ENCODE assay signal across 25 mouse cellular contexts in genomic region chr12:82248501-82248900, GRCm38 (mm10).
DNase-seq lines count a peak whose midpoint lies in the region; ATAC-seq and TF ChIP-seq lines count a peak whose summit lies in the region.
"Had no signal": no experiment of that assay in that cellular context is flagged by ENCODE, and none has a peak within 500 bp of the region (broad histone marks: within the 10 kb centered on the region; RNA-seq: fewer than 3 reads in every experiment).

No protein-coding gene starts in this region.

- DNase-seq in thymus, postnatal 4 days = peak; percentile 19
- DNase-seq in thymus, postnatal 36 days = no peak
- no peak for DNase-seq in G1E (ENCODE audit: low spot score)
- DNase-seq in c-Kit-positive CD71-positive TER-119-positive erythroid progenitor cells, embryonic 14.5 days (ENCODE audit: low spot score) = no peak
- no peak for DNase-seq in layer of hippocampus, adult 9-11 months
- no peak for DNase-seq in spleen, adult 18-20 months
- DNase-seq: adrenal gland, adult 8-10 months; adrenal gland, postnatal 14 days; adrenal gland, postnatal 36 days; B cell, adult 2 months; cerebellum, adult 11-12 months; cerebellum, adult 2 months; cerebellum, adult 9-10 months; cerebellum, postnatal 10 days; cerebellum, postnatal 25 days; forebrain, postnatal 0 days had no signal

- TF ChIP-seq POLR2A in bone marrow, adult 2 months (IDR thresholded peaks at IDR 0.05; ENCODE audit: borderline replicate concordance, control insufficient read depth, low read depth, low read length) = no peak

- WGBS in bone marrow, adult 2 months = 50% methylated on average over 3 of the region's 3 CpGs

- peaks cover 7% of the 10 kb centered on the region for H3K9me3 ChIP-seq in G1E (replicated peaks)
- H3K9me3 ChIP-seq: embryonic facial prominence, embryonic 10.5 days; embryonic facial prominence, embryonic 12.5 days; forebrain, embryonic 13.5 days; forebrain, embryonic 15.5 days had no signal

- no peak for ATAC-seq in G1E (ENCODE audit: extremely low read depth, insufficient number of reproducible peaks, low FRiP score, poor library complexity, severe bottlenecking)
- ATAC-seq: activated CD4-positive, CD25-positive, alpha-beta regulatory T cell, adult 4 months; CD4-positive, CD25-positive, alpha-beta regulatory T cell, adult 4 months; forebrain, embryonic 13.5 days; forebrain, embryonic 15.5 days; forebrain, postnatal 0 days; Patski had no signal

- H3K27ac ChIP-seq in bone marrow, adult 2 months (ENCODE audit: control insufficient read depth, insufficient read depth, low read depth, low read length, poor library complexity) = peak overlapping the region; percentile 50; the same call in 1 of the 2 replicates
- H3K27ac ChIP-seq: embryonic facial prominence, embryonic 10.5 days; embryonic facial prominence, embryonic 12.5 days; forebrain, embryonic 13.5 days; forebrain, embryonic 15.5 days had no signal

- H3K4me1 ChIP-seq in G1E (ENCODE audit: insufficient read depth, low read depth, low read length) = peaks cover 93% of the 10 kb centered on the region
- H3K4me1 ChIP-seq in bone marrow, adult 2 months (ENCODE audit: control insufficient read depth, insufficient read depth, low read length) = peaks cover 7% of the 10 kb centered on the region; the same call in 1 of the 2 replicates
- H3K4me1 ChIP-seq: embryonic facial prominence, embryonic 10.5 days; embryonic facial prominence, embryonic 12.5 days had no signal

- no peak for TF ChIP-seq CTCF in G1E (IDR thresholded peaks at IDR 0.05; ENCODE audit: low read depth, low read length)
- TF ChIP-seq CTCF in bone marrow, adult 2 months (IDR thresholded peaks at IDR 0.05; ENCODE audit: control insufficient read depth, insufficient read depth, low read length) = no peak

- H3K27me3 ChIP-seq in G1E (ENCODE audit: insufficient read depth, low read length) = no peaks in the 10 kb centered on the region
- H3K27me3 ChIP-seq: CH12.LX; embryonic facial prominence, embryonic 12.5 days; forebrain, embryonic 13.5 days; forebrain, embryonic 15.5 days; Patski had no signal

- H3K36me3 ChIP-seq in G1E (replicated peaks) = peaks cover 55% of the 10 kb centered on the region
- H3K36me3 ChIP-seq: embryonic facial prominence, embryonic 12.5 days; forebrain, embryonic 15.5 days had no signal

- peak overlapping the region; percentile 52; the same call in 1 of the 2 replicates for H3K4me3 ChIP-seq in G1E (ENCODE audit: low read depth, low read length)
- no peak overlapping the region for H3K4me3 ChIP-seq in bone marrow, adult 2 months (replicated peaks; ENCODE audit: control insufficient read depth, low read depth, low read length)
- H3K4me3 ChIP-seq: embryonic facial prominence, embryonic 10.5 days; embryonic facial prominence, embryonic 12.5 days; forebrain, embryonic 13.5 days; forebrain, embryonic 15.5 days had no signal
